Mouse (Mus musculus): ENCODE measurements around the gene Zbtb7b. TPM values are rescaled to one million over a fixed set of nuclear protein-coding genes. Genes with fewer than 3 reads are reported as not detected.
"Not testable (repeated sequence)": the region's sequence is repeated elsewhere in the genome, so short reads cannot be mapped to it uniquely, and the experiment has no call there.

The Zbtb7b gene
- total and polyA plus RNA-seq, 3 experiments = 23.3 to 123 (median 34.2) TPM

DNA sequence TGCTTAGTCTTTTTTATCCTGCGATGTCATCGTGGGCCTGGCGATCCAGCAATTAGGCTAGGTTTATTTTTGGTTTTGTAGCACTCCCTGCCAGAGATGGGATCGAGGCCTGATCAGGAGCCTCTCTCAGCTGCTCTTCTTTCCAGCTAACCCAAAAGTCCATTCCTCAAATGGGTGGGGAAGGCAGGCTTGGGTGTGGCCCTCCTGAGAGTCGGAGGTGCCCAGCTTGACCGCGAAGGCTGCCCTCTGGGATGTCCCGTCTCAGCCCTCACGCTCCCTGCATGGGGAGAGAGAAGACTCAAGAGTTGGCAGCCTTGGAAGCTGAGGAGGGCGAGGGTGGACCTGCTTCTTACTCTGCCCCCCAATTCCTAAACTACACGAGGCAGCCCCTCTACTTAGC is 40.0 kb upstream of the Zbtb7b start:
- no peaks in the 10 kb centered on the region for H3K9me3 ChIP-seq (replicated peaks)
- ATAC-seq (ENCODE audit: extremely low read depth, insufficient number of reproducible peaks, low FRiP score, poor library complexity, severe bottlenecking) (no peak), DNase-seq (ENCODE audit: low spot score) (no peak)
- peaks cover 54% of the 10 kb centered on the region for H3K36me3 ChIP-seq (replicated peaks)
- H3K4me3 ChIP-seq (ENCODE audit: low read depth, low read length) = no peak overlapping the region
- no peaks in the 10 kb centered on the region for H3K27me3 ChIP-seq (ENCODE audit: insufficient read depth, low read length)
- peaks cover 62% of the 10 kb centered on the region for H3K4me1 ChIP-seq (ENCODE audit: insufficient read depth, low read depth, low read length)
- no peak for TF ChIP-seq POLR2AphosphoS5 (IDR thresholded peaks at IDR 0.05; ENCODE audit: insufficient replicate concordance, low read depth, low read length)
- TF ChIP-seq CTCF (IDR thresholded peaks at IDR 0.05; ENCODE audit: low read depth, low read length) = no peak
- no peak for TF ChIP-seq GATA1 (IDR thresholded peaks at IDR 0.05; ENCODE audit: borderline replicate concordance, low read length)
- no peak for TF ChIP-seq GATA2 (IDR thresholded peaks at IDR 0.05; ENCODE audit: borderline replicate concordance, low read depth, low read length)
- TF ChIP-seq TAL1 (conservative IDR thresholded peaks at IDR 0.05; ENCODE audit: low read depth, low read length) = no peak

DNA sequence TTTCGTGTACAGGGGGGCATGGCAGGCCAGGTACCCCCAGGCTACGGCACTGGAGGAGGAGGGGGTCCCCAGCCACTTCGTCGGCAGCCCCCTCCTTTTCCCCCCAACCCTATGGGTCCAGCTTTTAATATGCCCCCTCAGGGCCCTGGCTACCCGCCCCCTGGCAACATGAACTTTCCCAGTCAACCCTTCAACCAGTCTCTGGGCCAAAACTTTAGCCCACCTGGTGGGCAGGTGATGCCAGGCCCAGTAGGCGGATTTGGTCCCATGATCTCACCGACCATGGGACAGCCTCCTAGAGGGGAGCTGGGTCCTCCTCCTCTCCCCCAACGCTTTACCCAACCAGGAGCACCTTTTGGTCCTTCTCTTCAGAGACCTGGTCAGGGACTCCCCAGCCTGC is 38.0 kb upstream of the Zbtb7b start:
- no peak for TF ChIP-seq CTCF (IDR thresholded peaks at IDR 0.05; ENCODE audit: low read depth, low read length)
- no peak for TF ChIP-seq POLR2AphosphoS5 (IDR thresholded peaks at IDR 0.05; ENCODE audit: insufficient replicate concordance, low read depth, low read length)
- no peak for TF ChIP-seq GATA2 (IDR thresholded peaks at IDR 0.05; ENCODE audit: borderline replicate concordance, low read depth, low read length)
- TF ChIP-seq TAL1 (conservative IDR thresholded peaks at IDR 0.05; ENCODE audit: low read depth, low read length) = no peak
- no peak for TF ChIP-seq GATA1 (IDR thresholded peaks at IDR 0.05; ENCODE audit: borderline replicate concordance, low read length)
- no peaks in the 10 kb centered on the region for H3K9me3 ChIP-seq (replicated peaks)
- DNase-seq (ENCODE audit: low spot score) = no peak
- peaks cover 56% of the 10 kb centered on the region for H3K36me3 ChIP-seq (replicated peaks)
- no peak for ATAC-seq (ENCODE audit: extremely low read depth, insufficient number of reproducible peaks, low FRiP score, poor library complexity, severe bottlenecking)
- peaks cover 52% of the 10 kb centered on the region for H3K4me1 ChIP-seq (ENCODE audit: insufficient read depth, low read depth, low read length)
- no peaks in the 10 kb centered on the region for H3K27me3 ChIP-seq (ENCODE audit: insufficient read depth, low read length)
- no peak overlapping the region for H3K4me3 ChIP-seq (ENCODE audit: low read depth, low read length)

DNA sequence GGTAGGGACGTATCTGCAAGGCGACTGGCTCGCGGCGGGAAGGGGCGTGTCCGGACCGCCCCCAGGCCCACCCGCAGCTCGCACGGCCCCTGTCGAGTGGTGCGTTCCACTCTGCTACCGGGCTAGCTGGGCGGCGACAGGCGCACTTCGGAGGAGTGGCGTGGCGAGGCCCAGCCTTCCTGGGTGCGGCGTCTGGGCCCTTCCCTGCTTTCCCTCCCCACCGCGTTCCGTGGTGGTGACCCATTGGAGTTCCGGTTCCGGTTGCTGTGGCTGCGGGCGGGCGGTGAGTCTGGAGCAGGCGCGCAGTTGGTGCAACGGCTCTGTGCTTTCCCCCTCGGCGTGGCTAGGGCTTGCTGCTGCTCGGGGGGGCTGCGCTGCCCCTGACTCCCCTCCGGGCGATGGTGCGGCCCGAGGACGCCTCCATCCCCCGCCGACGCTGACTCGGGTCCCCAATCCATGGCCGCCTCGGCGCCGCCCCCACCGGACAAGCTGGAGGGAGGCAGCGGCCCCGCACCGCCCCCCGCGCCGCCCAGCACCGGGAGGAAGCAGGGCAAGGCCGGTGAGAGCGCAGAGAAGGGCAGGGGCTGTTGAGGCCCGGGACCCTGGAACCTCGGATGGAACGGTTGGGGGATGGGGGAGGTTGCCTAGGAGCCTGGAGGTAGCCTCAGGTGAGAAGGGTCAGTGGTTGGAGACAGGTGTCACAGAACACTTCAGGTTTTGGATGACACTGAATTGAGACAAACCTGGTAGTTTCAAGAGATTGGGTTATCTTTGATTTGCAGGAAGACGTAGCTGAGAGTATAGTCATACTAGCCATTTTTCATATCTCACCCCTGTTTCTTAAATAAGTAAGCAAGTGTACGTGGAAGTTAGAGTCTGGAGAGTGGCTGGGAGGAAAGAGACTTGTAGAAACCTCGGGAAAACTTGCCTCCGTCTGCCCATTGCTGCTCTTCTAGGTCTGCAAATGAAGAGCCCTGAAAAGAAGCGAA is 35.9 kb upstream of the Zbtb7b start, which contains the start of gene Pygo2:
Gene Pygo2 (plus strand): TSS at position 44 of the 989 bp plus-strand sequence.
- Histone ChIP-seq H3K4me3 (ENCODE audit: low read depth, low read length) (peak within 1 kb of the TSS; percentile 96), H3K36me3 (replicated peaks) (peaks cover 75% of the 10 kb centered on the region), H3K27me3 (ENCODE audit: insufficient read depth, low read length) (no peaks in the 10 kb centered on the region), H3K4me1 (ENCODE audit: insufficient read depth, low read depth, low read length) (peaks cover 52% of the 10 kb centered on the region), H3K9me3 (replicated peaks) (no peaks in the 10 kb centered on the region)
- DNase-seq (ENCODE audit: low spot score) = peak; percentile 92
- ATAC-seq (ENCODE audit: extremely low read depth, insufficient number of reproducible peaks, low FRiP score, poor library complexity, severe bottlenecking) = peak; percentile 89
- TF ChIP-seq GATA2 (IDR thresholded peaks at IDR 0.05; ENCODE audit: borderline replicate concordance, low read depth, low read length) = no peak
- no peak for TF ChIP-seq CTCF (IDR thresholded peaks at IDR 0.05; ENCODE audit: low read depth, low read length)
- TF ChIP-seq TAL1 (conservative IDR thresholded peaks at IDR 0.05; ENCODE audit: low read depth, low read length) = no peak
- no peak for TF ChIP-seq POLR2AphosphoS5 (IDR thresholded peaks at IDR 0.05; ENCODE audit: insufficient replicate concordance, low read depth, low read length)
- no peak for TF ChIP-seq GATA1 (IDR thresholded peaks at IDR 0.05; ENCODE audit: borderline replicate concordance, low read length)

DNA sequence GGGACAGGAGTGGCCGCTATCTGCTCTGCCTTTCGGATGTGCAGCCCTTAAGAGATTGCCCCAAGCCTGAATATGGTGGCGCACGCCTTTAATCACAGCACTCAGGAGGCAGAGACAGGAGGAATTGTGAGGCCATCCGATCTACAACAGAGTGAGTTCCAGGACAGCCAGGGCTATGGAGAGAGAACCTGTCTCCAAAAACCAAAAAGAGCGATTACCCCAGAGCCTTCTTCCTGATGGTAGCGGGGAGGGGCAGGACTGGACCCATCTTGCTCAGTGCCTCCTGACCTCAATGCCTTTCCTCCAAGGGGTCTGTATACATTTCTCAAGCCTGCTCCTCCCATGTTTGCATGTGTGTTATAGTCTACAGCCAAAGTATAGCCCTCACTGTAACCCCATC is 34.4 kb upstream of the Zbtb7b start:
- Histone ChIP-seq H3K4me1 (ENCODE audit: insufficient read depth, low read depth, low read length) (peaks cover 60% of the 10 kb centered on the region), H3K36me3 (replicated peaks) (peaks cover 74% of the 10 kb centered on the region)
- ATAC-seq (ENCODE audit: extremely low read depth, insufficient number of reproducible peaks, low FRiP score, poor library complexity, severe bottlenecking); DNase-seq (ENCODE audit: low spot score); H3K27me3 ChIP-seq (ENCODE audit: insufficient read depth, low read length); H3K9me3 ChIP-seq (replicated peaks); H3K4me3 ChIP-seq (ENCODE audit: low read depth, low read length): not testable (repeated sequence)

DNA sequence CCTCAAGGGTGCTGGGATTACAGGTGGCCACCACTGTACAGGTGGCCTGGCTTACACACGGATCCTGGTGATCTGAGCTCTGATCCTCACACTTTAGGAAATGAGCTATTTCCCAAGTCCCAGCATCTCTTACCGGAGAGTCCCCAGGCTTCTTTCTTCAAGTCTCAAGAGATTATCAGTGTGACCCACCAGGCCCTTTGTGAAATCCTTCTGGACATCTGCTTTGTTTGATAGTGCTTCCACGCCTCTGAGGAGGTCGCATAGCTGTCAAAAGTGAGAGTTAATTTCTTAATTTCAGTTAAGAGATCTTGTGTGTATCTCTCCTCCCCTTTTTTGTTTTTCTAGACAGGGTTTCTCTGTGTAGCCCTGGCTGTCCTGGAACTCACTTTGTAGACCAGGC is 31.3 kb upstream of the Zbtb7b start:
- no peak for DNase-seq (ENCODE audit: low spot score)
- Histone ChIP-seq H3K9me3 (replicated peaks) (no peaks in the 10 kb centered on the region), H3K36me3 (replicated peaks) (peaks cover 76% of the 10 kb centered on the region), H3K27me3 (ENCODE audit: insufficient read depth, low read length) (no peaks in the 10 kb centered on the region), H3K4me1 (ENCODE audit: insufficient read depth, low read depth, low read length) (peaks cover 71% of the 10 kb centered on the region), H3K4me3 (ENCODE audit: low read depth, low read length) (no peak overlapping the region; the same call in 1 of the 2 replicates)
- TF ChIP-seq GATA1 (IDR thresholded peaks at IDR 0.05; ENCODE audit: borderline replicate concordance, low read length) (no peak), TAL1 (conservative IDR thresholded peaks at IDR 0.05; ENCODE audit: low read depth, low read length) (0 out of 2 replicates have a peak, but pooled peaks have one; percentile 19)
- no peak for ATAC-seq (ENCODE audit: extremely low read depth, insufficient number of reproducible peaks, low FRiP score, poor library complexity, severe bottlenecking)

DNA sequence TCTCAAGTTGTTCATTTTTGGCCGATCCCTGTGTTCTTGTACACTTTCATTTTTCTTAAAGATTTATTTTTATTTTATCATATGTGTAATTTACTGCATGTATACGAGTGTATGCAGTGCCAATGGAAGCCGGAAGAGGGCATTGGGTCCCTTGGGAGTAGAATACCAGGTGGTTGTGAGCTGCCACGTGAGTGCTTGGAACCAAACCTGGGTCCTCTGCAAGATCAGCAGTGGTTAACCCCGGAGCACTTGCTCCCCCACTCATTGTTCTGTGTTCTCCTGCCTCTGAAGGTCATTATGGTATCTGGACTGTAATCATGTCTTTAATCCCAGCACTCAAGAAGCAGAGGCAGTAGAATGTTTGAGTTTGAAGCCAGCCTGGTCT is 30.6 kb upstream of the Zbtb7b start:
- DNase-seq (ENCODE audit: low spot score) = no peak
- Histone ChIP-seq H3K4me3 (ENCODE audit: low read depth, low read length) (no peak overlapping the region; the same call in 1 of the 2 replicates), H3K4me1 (ENCODE audit: insufficient read depth, low read depth, low read length) (peaks cover 71% of the 10 kb centered on the region), H3K9me3 (replicated peaks) (no peaks in the 10 kb centered on the region), H3K27me3 (ENCODE audit: insufficient read depth, low read length) (no peaks in the 10 kb centered on the region), H3K36me3 (replicated peaks) (peaks cover 76% of the 10 kb centered on the region)
- ATAC-seq (ENCODE audit: extremely low read depth, insufficient number of reproducible peaks, low FRiP score, poor library complexity, severe bottlenecking) = no peak
- no peak for TF ChIP-seq TAL1 (conservative IDR thresholded peaks at IDR 0.05; ENCODE audit: low read depth, low read length)
- no peak for TF ChIP-seq POLR2AphosphoS5 (IDR thresholded peaks at IDR 0.05; ENCODE audit: insufficient replicate concordance, low read depth, low read length)
- TF ChIP-seq GATA1 (IDR thresholded peaks at IDR 0.05; ENCODE audit: borderline replicate concordance, low read length) = no peak
- no peak for TF ChIP-seq CTCF (IDR thresholded peaks at IDR 0.05; ENCODE audit: low read depth, low read length)
- TF ChIP-seq GATA2 (IDR thresholded peaks at IDR 0.05; ENCODE audit: borderline replicate concordance, low read depth, low read length) = no peak
